Mouse (Mus musculus) kidney, embryonic 14.5 days (tissue): ENCODE measurements around the gene Trp53bp2. TPM values are rescaled to one million over a fixed set of nuclear protein-coding genes. Genes with fewer than 3 reads are reported as not detected.

Experiments used
- ATAC-seq: fragments of 200-750 bp; cut with Nextera tagmentation; 2 replicates; pipeline ENCODE4 v1.8.0; 2017; ENCODE audit warnings: moderate number of reproducible peaks, mild to moderate bottlenecking, moderate TSS enrichment, moderate library complexity; ENCODE audit not compliant: low FRiP score, low TSS enrichment
- H3K27ac ChIP-seq: fragments of 300-500 bp; sonication (generic); 2 replicates; pipeline ENCODE4 v1.5.1; 2014; ENCODE audit warnings: low read depth, mild to moderate bottlenecking, low read length, moderate library complexity, mixed read lengths
- H3K27me3 ChIP-seq: fragments of 300-500 bp; sonication (generic); 2 replicates; pipeline ENCODE4 v1.6.1; 2014; ENCODE audit warnings: mild to moderate bottlenecking, low read length; ENCODE audit not compliant: control insufficient read depth, insufficient read depth
- H3K36me3 ChIP-seq: fragments of 300-500 bp; sonication (generic); 2 replicates; pipeline ENCODE4 v1.6.1; 2014; ENCODE audit warnings: low read length, mixed read lengths; ENCODE audit not compliant: control insufficient read depth, insufficient read depth
- H3K4me1 ChIP-seq: fragments of 300-500 bp; sonication (generic); 2 replicates; pipeline ENCODE4 v1.6.1; 2014; ENCODE audit warnings: low read length, mixed read lengths; ENCODE audit not compliant: control insufficient read depth, insufficient read depth
- H3K4me2 ChIP-seq: fragments of 300-500 bp; sonication (generic); replicated peaks from 2 replicates; pipeline ENCODE4 v1.6.1; 2014; ENCODE audit warnings: low read depth, mild to moderate bottlenecking, low read length
- H3K4me3 ChIP-seq: fragments of 300-500 bp; sonication (generic); 2 replicates; pipeline ENCODE4 v1.5.1; 2014; ENCODE audit warnings: mild to moderate bottlenecking, low read length
- H3K9ac ChIP-seq: fragments of 300-500 bp; sonication (generic); 2 replicates; pipeline ENCODE4 v1.6.1; 2014; ENCODE audit warnings: low read depth, mild to moderate bottlenecking, low read length, moderate library complexity
- H3K9me3 ChIP-seq: fragments of 300-500 bp; sonication (generic); 2 replicates; pipeline ENCODE4 v1.6.1; 2016; ENCODE audit warnings: low read length; ENCODE audit not compliant: control insufficient read depth
- WGBS: fragments of 180-500 bp; shearing (Covaris S2); extraction: QIAGEN DNeasy Blood & Tissue Kit; methylation state at CpG from one replicate; pipeline ENCODE4 v1.1.7; 2014; 5-methylcytosine and 5-hydroxymethylcytosine counted together
- polyA plus RNA-seq: library from polyadenylated mRNA; unstranded; fragments of >200 nt; fragmentation: Nextera tagmentation; extraction: Ambion mirVana; gene quantifications from 2 replicates; pipeline ENCODE4 v1.2.1, GENCODE M21; 2014

The Trp53bp2 gene
- polyA plus RNA-seq, 1 experiment from 2014 or later = 32.4 TPM

- H3K4me1 ChIP-seq = peaks cover 29% of the 10 kb centered on the region; the same call in 1 of the 2 replicates
- 91% methylated on average over 14 of the region's 14 CpGs for WGBS
- no peak overlapping the region for H3K9ac ChIP-seq
- H3K4me2 ChIP-seq = no peak overlapping the region
- H3K36me3 ChIP-seq = peaks cover 82% of the 10 kb centered on the region
- no peak for ATAC-seq
- H3K9me3 ChIP-seq = no peaks in the 10 kb centered on the region
- no peak overlapping the region for H3K27ac ChIP-seq
- H3K4me3 ChIP-seq = no peak overlapping the region
- no peaks in the 10 kb centered on the region for H3K27me3 ChIP-seq
These were observed 74.3 kb downstream of the Trp53bp2 start for GRCm38 (mm10) chr1:182482991-182483909.

DNA sequence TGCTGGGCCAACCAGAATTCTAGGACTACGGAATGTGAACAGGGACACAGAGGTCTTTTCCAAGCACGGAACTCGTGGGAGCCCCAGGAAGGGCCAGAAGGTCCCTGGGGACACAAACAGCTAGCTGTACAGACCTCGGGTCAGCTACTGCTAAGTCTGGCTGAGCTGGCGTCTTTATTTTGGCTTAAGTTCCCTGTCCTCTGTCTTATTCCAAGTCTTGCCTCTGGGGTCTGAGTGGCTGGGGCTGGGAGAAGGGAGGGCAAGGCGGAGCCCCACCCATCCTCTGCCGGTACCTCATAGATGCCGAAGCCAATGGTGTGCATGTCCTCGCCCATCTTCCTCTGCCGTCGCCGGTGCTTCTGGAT lies 74.9 kb downstream of the Trp53bp2 start:
- no peaks in the 10 kb centered on the region for H3K9me3 ChIP-seq
- no peak for ATAC-seq

DNA sequence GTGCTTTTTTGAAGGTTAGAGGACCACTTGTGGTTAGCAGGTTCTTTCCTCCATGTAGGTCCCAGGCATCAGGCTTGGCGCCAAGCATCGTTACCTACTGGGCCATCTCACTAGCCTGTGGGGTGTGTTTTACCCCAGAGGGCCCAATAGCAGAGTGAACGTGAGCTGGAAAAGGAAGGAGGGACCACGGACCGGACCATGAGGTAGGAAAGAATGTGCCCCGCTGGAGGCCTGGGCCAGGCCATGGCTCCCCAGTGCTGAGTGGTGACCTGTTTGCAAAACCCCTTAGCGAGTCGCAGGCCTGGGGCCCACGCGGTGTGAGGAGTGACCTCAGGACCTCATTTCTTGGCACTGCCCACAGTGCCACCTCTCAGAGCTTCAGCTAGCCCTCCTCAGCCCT lies 79.5 kb downstream of the Trp53bp2 start:
- Histone ChIP-seq H3K9me3 (no peaks in the 10 kb centered on the region), H3K9ac (no peak overlapping the region), H3K27ac (no peak overlapping the region), H3K36me3 (peaks cover 65% of the 10 kb centered on the region), H3K4me2 (no peak overlapping the region), H3K4me1 (peaks cover 6% of the 10 kb centered on the region; the same call in 1 of the 2 replicates), H3K27me3 (no peaks in the 10 kb centered on the region), H3K4me3 (no peak overlapping the region)
- ATAC-seq = no peak
- 92% methylated on average over 10 of the region's 10 CpGs for WGBS

More for the DNA sequence above, 74.9 kb downstream of the Trp53bp2 start:
- Histone ChIP-seq H3K4me2 (no peak overlapping the region), H3K9ac (no peak overlapping the region), H3K4me1 (peaks cover 29% of the 10 kb centered on the region; the same call in 1 of the 2 replicates), H3K36me3 (peaks cover 87% of the 10 kb centered on the region), H3K27ac (no peak overlapping the region), H3K4me3 (no peak overlapping the region), H3K27me3 (no peaks in the 10 kb centered on the region)
- WGBS = 86% methylated on average over 12 of the region's 12 CpGs

- ATAC-seq = peak; percentile 97
- H3K4me3 ChIP-seq = peak overlapping the region; percentile 7; the same call in 1 of the 2 replicates
- H3K4me1 ChIP-seq = peaks cover 10% of the 10 kb centered on the region; the same call in 1 of the 2 replicates
- H3K9me3 ChIP-seq = no peaks in the 10 kb centered on the region
- H3K4me2 ChIP-seq = peak overlapping the region; percentile 39
- H3K27me3 ChIP-seq = no peaks in the 10 kb centered on the region
- peaks cover 50% of the 10 kb centered on the region for H3K36me3 ChIP-seq
- no peak overlapping the region for H3K9ac ChIP-seq
- 12% methylated on average over 21 of the region's 21 CpGs for WGBS
- H3K27ac ChIP-seq = no peak overlapping the region
These were observed 81.0 kb downstream of the Trp53bp2 start for GRCm38 (mm10) chr1:182489803-182490452.

- no peak overlapping the region for H3K4me3 ChIP-seq
- no peaks in the 10 kb centered on the region for H3K27me3 ChIP-seq
- peaks cover 44% of the 10 kb centered on the region for H3K36me3 ChIP-seq
- H3K4me1 ChIP-seq = peaks cover 10% of the 10 kb centered on the region; the same call in 1 of the 2 replicates
- no peak overlapping the region for H3K27ac ChIP-seq
- H3K9ac ChIP-seq = no peak overlapping the region
- no peak overlapping the region for H3K4me2 ChIP-seq
- 82% methylated on average over 7 of the region's 7 CpGs for WGBS
- 0 out of 2 replicates have a peak, but pooled peaks have one; percentile 11 for ATAC-seq
- no peaks in the 10 kb centered on the region for H3K9me3 ChIP-seq
These were observed 81.6 kb downstream of the Trp53bp2 start for GRCm38 (mm10) chr1:182490568-182490967.

DNA sequence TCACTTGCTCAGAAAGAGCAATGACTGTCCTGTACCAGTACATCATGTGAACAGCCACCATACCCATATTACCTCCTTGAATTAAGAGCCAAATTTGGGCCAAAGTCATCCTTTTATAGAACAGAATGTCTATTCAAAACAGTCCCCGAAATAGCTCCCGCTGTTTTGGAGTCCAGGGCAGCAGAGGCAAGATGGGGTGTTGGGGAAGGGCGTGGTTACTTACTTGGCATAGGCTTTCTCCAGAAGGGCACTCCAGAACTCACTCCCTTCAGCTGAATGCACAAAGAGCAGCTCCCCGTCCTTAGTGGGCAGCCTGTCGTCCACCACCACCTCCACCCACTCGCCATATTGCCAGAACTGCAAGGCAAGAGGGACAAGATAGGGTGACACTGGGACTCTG lies 82.9 kb downstream of the Trp53bp2 start:
- Histone ChIP-seq H3K4me1 (peaks cover 15% of the 10 kb centered on the region), H3K27ac (no peak overlapping the region), H3K9ac (no peak overlapping the region), H3K4me3 (no peak overlapping the region), H3K36me3 (peaks cover 34% of the 10 kb centered on the region), H3K27me3 (no peaks in the 10 kb centered on the region), H3K9me3 (no peaks in the 10 kb centered on the region), H3K4me2 (no peak overlapping the region)
- ATAC-seq = no peak
- 87% methylated on average over 6 of the region's 6 CpGs for WGBS

DNA sequence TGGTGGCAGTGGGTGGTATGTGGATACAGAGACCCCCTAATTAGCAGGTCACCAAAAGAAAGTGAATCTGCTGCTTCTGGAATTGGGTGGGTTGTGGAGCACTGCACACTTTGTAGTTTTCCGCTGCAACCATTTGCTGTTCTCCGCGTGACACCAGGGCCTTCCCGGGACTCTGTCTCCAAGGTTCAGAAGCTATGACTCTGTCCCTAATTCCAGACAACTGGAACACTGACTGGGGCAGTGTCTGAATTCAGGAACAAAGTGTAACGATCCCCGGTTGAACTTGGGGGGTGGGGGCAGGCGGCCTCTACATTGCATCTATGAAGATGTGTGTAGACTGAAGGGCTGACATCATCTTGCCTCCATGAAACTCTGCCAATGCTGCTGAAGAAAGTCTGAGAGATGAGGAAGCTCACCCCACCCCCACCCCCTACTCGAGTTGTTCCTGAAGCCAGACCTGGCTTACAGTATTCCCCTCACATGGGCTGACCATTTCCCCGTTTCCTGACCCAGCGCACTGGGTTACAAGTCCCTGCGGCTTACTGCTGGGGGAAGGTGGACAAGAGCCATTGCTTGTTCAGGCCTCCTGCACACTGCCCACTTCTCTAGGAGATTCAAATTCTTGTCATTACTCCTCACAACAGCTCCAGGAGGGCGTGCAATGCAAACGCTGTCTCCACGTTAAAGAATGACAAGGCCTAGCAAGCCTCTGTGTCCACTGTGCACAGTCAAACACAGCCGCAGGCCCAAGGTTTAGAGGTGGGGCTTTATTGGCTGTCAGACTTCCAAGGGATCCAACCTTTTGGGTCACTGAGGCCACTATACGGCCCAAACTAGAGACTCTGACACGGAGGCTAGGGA lies 85.5 kb downstream of the Trp53bp2 start:
- Histone ChIP-seq H3K4me3 (no peak overlapping the region), H3K36me3 (peaks cover 10% of the 10 kb centered on the region; the same call in 1 of the 2 replicates), H3K27me3 (no peaks in the 10 kb centered on the region), H3K9ac (no peak overlapping the region), H3K9me3 (no peaks in the 10 kb centered on the region), H3K27ac (0 out of 2 replicates have a peak overlapping the region, but pooled peaks have one; percentile 11), H3K4me2 (no peak overlapping the region), H3K4me1 (peaks cover 19% of the 10 kb centered on the region)
- no peak for ATAC-seq
- WGBS = 56% methylated on average over 17 of the region's 17 CpGs

DNA sequence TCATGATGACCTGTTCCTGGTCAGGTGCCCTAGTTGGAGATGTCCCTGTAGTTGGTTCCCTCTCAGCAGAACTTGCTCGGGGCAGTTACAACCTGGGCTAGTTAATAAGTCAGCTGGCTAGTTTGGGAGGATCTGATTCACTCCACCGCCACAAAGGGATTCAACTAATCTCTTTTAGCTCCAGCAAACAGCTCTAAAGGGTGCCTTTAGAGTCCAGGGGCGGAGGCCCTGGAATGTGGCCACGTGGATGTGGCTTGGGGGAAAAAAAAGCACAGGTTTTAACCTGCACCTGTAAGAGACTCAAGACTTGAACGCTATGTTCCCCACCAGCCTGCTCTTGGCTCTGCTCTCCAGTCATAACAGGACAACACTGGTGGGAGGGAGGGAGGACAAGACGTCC lies 87.7 kb downstream of the Trp53bp2 start:
- 59% methylated on average over 6 of the region's 6 CpGs for WGBS
- no peak overlapping the region for H3K4me3 ChIP-seq
- H3K9me3 ChIP-seq = no peaks in the 10 kb centered on the region
- 0 out of 2 replicates have a peak overlapping the region, but pooled peaks have one; percentile 2 for H3K27ac ChIP-seq
- ATAC-seq = peak; percentile 8; the same call in 1 of the 2 replicates
- H3K9ac ChIP-seq = no peak overlapping the region
- H3K4me2 ChIP-seq = no peak overlapping the region
- no peaks in the 10 kb centered on the region for H3K27me3 ChIP-seq
- peaks cover 8% of the 10 kb centered on the region; the same call in 1 of the 2 replicates for H3K36me3 ChIP-seq
- peaks cover 17% of the 10 kb centered on the region for H3K4me1 ChIP-seq
